Mouse (Mus musculus) CD4-positive, CD25-positive, alpha-beta regulatory T cell, adult 2 months (primary cell): ENCODE data around the gene Hsbp1.
A peak's percentile ranks its signal among the peaks of the same experiment; 100 is the strongest.
"Not testable (repeated sequence)": the region's sequence is repeated elsewhere in the genome, so short reads cannot be mapped to it uniquely, and the experiment has no call there.

Experiments
- DNase-seq: peaks from one replicate; pipeline ENCODE4 v3.0.0-alpha.2; 2012; ENCODE audit warnings: low read depth, low spot score

Gene Hsbp1

GRCm38 (mm10) chr8:119344190-119344856 lies at the start of gene Hsbp1:
TSS of gene Hsbp1 (plus strand) at chr8:119344488.
- DNase-seq = peak; percentile 97

- DNase-seq = no peak
These were observed 48.8 kb upstream of the Hsbp1 start for GRCm38 (mm10) chr8:119295477-119295876.

DNA sequence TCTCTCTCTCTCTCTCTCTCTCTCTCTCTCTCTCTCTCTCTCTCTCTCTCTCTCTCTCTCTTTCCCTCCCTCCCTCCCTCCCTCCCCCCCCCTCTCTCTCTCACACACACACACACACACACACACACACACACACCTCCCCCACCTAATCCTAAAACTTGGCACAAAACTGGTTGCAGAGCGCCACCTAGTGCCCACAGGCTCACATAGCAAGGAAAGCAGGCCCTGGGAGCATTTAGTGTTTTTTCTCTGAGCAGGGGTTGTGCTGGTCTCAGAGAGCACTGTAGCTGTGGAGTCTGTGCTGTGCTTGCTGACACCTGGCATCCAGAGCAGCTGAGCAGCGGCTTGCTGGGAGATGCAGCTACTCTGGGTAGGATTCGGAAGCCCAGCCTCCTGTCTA lies 46.5 kb upstream of the Hsbp1 start:
- peak; percentile 60 for DNase-seq

DNA sequence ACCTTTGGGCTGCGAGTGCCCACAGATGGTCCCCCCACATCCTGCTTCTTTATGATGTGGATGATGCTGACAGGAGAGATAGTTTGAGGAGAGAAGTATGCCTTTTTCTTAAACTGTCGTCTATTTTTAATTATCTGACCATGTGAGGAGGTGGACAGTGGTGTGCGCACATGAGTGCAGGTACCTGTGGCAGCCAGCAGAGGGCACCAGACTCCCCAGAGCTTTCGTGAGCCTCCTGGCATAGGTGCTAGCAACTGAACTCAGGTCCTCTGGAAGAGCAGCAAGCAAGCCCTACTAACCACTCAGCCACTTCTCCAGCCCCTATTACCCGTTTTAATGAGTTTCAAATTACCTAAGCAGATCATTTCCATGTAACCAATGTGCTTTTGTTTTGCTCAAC lies 44.0 kb upstream of the Hsbp1 start:
- DNase-seq = no peak

DNA sequence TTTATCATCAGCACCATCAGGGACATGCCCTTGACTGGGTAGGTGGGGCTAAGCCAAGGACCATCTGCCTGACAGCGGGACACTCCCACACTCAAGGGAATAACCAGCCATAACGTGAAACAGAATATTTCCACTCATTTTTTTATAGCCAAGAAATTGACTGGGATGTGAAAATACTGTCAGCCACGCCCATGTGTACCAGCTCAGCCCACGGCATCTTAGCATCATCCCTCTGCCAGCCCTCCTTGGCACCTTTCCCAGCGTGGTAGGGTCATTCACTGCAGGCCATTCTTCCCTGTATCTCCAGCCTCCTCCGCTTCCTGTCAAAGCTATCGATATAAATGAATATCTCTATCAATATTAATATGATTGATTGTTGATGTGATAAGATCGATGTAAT lies 40.1 kb upstream of the Hsbp1 start:
- no peak for DNase-seq

DNA sequence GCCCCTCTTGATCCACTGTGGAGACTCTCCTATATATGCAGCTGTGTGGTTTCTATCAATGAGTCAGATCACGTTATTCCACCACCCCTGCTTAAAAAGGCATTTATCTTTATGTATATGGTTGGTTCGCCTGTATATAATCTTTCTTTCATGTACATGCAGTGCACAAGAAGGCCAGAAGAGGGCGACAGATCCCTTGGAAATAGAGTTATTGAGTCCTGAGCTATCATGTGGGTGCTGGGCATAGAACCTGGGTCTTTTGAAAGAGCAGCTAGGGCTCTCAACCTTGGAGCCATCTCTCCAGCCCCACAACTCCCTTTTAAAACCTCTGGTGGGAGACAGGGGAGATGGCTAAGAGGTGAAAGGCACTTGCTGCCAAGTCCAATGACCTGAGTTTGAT lies 32.9 kb upstream of the Hsbp1 start:
- peak; percentile 65 for DNase-seq

DNA sequence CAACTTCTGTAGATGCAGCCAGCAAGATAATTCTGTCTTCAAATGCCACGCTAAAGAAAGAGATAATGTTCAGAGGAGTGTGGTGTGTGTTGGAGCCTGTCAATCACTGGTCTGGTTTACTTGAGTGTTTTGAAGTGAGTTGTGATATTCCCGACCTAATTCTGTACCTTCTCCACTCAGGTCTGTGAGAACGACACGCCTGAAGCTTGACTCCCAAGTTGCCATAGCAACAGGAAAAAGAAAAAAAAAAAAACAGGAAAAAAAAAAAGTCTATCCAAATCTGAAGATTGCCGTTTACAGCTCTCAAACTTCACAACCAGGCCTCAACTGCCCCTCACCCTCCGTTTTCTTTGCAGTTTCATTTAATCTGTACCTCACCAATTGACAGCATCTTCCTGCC lies 21.1 kb upstream of the Hsbp1 start:
- DNase-seq = no peak

GRCm38 (mm10) chr8:119339546-119339945 lies 4.7 kb upstream of the Hsbp1 start:
- no peak for DNase-seq

GRCm38 (mm10) chr8:119343606-119344005 lies 682 bp upstream of the Hsbp1 start:
- DNase-seq = no peak

DNA sequence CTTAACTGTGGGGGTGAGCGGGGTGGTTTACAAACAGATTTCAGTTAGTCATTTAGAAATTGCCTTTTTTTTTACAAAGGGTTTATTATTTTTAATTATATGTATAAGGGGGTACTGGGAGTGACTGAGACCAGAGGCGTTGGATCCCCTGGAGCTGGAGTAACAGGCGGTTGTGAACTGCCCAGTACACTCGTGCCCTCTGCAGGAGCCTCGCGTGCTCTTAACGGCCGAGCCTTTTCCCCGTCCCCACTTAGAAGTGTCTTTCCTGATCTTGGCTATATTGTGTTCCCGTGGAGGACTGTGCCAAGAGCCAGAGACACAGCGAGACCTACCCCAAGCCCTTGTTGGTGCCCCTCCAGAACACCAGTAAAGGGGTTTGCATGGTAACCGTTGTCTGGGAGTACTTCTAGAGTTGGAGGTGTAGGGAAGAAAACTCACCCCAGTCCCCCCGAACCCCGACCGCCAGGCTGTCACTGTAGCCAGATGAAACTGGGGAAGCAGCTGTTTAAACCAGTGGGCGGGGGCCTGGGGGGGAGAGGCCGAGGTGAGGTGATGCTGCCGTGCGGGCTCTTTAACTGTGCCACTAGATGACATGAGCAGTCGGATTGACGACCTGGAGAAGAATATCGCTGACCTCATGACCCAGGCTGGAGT lies 868 bp downstream of the Hsbp1 start:
- peak; percentile 19 for DNase-seq

GRCm38 (mm10) chr8:119345683-119346075 lies 1.4 kb downstream of the Hsbp1 start:
- DNase-seq = peak; percentile 49

DNA sequence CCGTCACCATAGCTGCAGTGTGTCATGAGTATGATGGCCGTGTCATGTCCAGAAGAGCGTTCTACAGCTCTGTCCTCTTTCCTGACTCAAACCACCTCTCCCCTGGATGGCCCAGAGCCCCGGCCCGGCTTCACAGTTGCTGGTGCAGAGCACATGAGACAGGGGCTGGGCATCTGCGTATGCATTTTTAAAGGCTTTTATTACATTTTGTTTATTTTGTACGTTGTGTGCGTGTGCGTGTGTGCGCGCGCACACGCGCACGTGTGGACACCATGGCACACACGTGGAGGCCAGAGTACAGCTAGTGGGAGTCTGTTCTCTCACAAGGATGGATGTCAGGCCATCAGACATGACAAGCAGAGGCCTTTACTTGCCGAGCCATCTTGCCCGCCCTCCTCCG lies 7.4 kb downstream of the Hsbp1 start:
- DNase-seq = no peak

DNA sequence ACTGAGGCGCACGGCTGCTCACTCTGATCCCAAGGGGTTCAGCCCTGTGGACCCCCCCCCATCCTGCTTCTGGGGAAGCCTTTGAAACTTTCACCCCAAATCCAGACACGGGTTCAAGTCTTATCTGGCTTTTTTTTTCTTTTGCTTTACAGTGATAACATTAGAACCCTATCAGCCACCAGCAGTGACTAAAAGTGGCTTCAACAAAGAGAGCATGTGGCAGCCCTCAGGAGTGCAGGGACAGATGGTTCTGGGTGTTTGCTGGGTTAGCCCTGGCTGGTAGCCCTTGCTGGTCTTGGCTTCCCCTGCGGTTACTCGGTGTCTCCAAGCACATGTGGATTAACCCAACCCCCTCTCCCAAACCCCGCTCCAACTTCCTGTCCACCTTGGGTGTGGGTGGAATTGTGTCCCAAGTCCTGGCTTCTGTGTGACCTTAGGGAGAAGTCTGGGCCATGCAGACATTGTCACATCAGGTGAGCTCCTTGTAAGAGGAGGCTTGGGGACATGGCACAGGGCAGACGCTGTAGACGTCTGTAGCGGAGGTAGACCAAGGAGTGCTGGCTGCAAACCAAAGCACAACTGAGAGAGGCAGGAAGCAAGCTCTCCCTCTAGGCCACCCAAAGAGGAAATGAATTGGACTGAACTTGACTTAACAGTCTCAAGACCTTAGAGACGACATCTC lies 8.8 kb downstream of the Hsbp1 start:
- peak; percentile 40 for DNase-seq

DNA sequence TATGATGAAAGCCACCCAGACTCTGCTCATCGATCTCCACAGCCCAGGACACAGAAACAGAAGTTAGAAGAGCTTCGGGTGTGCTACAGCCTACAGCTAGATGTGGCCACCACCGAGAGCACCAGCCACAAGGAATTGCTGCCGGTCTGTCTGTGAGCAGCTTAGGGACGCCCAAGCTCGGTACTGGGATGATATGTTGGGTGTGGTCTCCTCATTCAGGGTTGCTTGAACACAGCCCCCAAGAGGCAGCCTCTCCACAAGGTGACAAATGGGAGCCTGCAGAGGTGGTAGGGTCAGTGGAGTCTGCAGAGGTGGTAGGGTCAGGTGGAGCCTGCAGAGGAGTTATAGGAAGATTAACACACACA lies 9.4 kb downstream of the Hsbp1 start:
- no peak for DNase-seq

DNA sequence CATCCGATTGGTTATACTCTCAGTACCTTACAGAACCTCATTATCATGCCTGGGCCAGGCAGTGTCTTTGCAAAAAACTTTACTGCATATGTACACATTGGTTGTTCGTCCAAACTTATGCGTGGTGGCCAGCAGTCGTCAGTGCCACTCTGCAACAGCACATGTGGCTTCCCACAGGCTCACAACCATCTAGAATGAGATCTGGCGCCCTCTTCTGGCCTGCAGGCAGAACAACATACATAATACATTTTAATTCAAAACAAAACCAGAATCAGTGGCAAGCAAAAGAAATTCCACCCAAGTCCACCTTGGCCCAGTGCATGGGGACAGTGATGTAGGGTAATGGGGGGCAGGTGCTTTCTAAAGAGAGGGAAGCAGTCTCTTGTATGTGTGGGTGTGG lies 12.3 kb downstream of the Hsbp1 start:
- DNase-seq = peak; percentile 68

DNA sequence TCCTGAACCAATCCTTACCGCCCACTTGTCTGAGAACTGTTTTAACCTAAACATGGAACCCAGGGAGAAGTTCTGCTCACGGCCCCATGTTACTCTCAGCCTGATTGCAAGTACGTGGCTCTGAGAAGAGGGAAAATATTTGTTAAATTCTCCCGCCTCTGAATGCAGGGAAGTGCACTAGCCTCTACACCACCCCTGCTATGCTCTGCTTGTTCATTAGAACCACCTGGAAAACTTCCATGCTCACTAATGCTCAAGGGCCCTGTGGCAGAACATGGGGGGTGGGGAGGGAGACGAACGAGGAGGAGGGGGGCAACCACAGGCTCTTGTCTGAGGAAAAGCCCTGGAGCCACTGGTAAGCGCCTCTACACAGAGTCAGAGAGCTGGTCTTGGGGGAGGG lies 13.9 kb downstream of the Hsbp1 start:
- no peak for DNase-seq

DNA sequence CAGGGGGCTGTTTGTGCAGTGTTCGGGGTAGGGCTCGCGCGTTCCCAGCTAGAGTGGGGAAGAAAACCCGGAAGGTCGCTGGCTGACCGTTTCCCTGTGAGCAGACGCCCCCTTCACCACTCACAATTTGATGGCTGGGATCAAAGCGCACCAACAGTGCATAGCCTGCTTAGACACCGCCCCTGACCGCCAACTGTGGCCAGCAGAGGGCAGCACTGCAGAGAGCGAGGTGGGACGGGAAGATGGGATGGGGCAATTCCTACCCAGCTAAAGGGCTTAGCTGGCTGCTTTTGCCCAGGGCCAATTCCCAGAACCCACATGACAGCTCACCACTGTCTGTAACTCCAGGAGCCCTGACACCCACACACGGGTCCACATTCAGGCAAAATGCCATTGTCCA lies 14.5 kb downstream of the Hsbp1 start:
- peak; percentile 65 for DNase-seq

DNA sequence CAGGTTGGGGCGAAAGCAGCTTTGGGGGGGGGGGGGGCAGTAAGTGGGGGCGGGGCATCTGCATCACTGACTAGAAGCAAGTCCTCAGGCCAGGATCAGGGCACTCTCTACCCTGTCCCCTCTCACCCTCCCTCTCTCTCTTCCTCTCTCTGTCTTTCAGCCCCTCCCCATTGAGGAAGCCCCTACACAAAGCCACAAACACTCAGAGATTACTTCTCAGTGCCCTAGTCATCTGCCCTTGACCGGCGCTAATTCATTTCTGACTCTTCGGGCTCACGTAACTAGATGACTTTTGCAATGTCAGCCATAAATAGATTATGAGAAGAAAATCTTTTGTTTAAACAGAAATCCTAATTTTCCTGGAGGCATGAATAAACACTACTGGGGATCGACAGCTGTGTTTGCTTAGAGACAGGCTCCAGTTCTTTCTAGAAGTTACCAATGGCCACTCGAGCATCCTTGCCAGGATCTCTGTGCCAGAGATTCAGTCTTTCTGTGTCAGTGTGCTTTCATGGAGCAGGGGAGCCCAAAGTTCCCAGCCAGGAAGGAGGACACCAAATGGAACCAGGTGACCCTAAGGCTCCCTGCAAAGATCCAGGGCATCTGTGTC lies 16.5 kb downstream of the Hsbp1 start:
- no peak for DNase-seq

- not testable (repeated sequence) for DNase-seq
These were observed 30.4 kb downstream of the Hsbp1 start for GRCm38 (mm10) chr8:119374716-119375115.

GRCm38 (mm10) chr8:119378476-119378875 lies 34.2 kb downstream of the Hsbp1 start:
- no peak for DNase-seq

DNA sequence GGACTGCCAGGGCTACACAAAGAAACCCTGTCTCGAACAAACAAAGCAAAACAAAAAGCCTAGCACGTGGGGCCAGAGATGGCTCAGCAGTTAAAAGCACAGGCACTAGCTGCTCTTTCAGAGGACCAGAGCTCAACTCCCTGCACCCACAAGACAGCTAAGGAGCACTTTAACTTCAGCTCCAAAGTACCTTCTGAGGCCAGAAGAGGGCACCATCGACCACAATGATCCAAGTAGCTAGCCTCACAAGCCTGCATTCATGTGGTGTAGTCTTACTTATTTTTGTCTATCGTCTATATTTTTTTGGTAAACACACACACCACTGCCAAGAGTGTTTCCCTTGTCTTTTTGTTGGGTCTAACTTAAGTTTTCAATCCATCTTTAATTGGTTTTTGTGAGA lies 36.3 kb downstream of the Hsbp1 start:
- DNase-seq = peak; percentile 84

- peak; percentile 80 for DNase-seq
These were observed 40.2 kb downstream of the Hsbp1 start for GRCm38 (mm10) chr8:119384478-119384877.

DNA sequence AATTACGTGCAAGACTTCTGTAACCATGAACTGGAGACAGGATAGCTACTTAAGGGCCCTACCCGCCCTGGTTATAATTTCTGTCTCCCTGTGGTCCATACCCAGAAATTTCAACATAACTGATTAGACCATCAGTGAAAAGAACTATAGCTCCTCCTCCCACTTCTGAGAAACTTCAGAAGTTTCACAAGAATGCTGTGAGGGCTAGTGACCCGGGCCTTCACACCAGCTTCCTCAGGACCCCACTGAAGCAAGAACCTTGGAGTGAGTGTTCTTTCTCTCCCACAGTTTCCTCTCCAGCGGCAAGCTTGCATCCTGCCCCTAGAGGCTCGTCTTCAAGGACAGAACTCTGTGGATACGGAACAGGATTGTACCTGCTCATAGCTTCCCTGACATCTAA lies 41.6 kb downstream of the Hsbp1 start:
- no peak for DNase-seq
